Mouse (Mus musculus): ENCODE measurements at regions not wholly inside any gene's neighbourhood (a gene's known extent, or its start where the extent isn't known, plus 50 kb on each side); places are given as distances from the start of the nearest gene placed in this dataset.
A peak's percentile ranks its signal among the peaks of the same experiment; 100 is the strongest.
"Not testable (repeated sequence)": the region's sequence is repeated elsewhere in the genome, so short reads cannot be mapped to it uniquely, and the experiment has no call there.

GRCm38 (mm10) chr15:41973263-41973662 is 1839.1 kb downstream of the 9330182O14Rik start:
- H3K4me2 ChIP-seq (ENCODE audit: low read depth, low read length): no peak overlapping the region
- H3K4me1 ChIP-seq (ENCODE audit: control insufficient read depth, insufficient read depth, low read length): no peaks in the 10 kb centered on the region
- no peak overlapping the region for H3K9ac ChIP-seq (replicated peaks; ENCODE audit: low read depth, low read length)
- no peaks in the 10 kb centered on the region for H3K9me3 ChIP-seq (ENCODE audit: control insufficient read depth, low read length)
- no peak overlapping the region for H3K27ac ChIP-seq (ENCODE audit: low read depth, low read length)
- H3K36me3 ChIP-seq (ENCODE audit: control insufficient read depth, insufficient read depth, low read length): no peaks in the 10 kb centered on the region
- 2% methylated on average over 8 of the region's 8 CpGs for WGBS
- H3K27me3 ChIP-seq (ENCODE audit: control insufficient read depth, insufficient read depth, low read length): no peaks in the 10 kb centered on the region
- peak; percentile 83 for ATAC-seq (ENCODE audit: low read depth)
- no peak overlapping the region for H3K4me3 ChIP-seq (ENCODE audit: low read depth, low read length)

DNA sequence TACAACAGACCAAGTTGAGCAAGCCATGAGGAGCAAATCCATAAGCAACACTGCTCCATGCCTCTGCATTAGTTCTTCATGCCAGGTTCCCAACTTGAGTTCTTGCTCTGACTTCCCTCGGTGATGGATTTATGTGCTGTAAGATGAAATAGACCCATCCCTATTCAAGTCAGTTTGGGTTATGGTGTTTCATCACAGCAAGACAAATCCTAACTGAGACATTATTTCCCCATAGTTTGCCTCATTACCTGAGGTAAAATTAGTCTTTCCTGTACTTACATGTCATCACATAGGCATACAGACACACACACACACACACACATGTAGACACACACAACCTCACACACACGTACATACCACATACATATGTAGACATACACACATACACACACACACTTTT is 1843.0 kb downstream of the 9330182O14Rik start:
- no peaks in the 10 kb centered on the region for H3K36me3 ChIP-seq (ENCODE audit: control insufficient read depth, insufficient read depth, low read length)
- ATAC-seq (ENCODE audit: low read depth): no peak
- no peak overlapping the region for H3K4me3 ChIP-seq (ENCODE audit: low read depth, low read length)
- no peak overlapping the region for H3K27ac ChIP-seq (ENCODE audit: low read depth, low read length)
- no peaks in the 10 kb centered on the region for H3K4me1 ChIP-seq (ENCODE audit: control insufficient read depth, insufficient read depth, low read length)
- H3K9ac ChIP-seq (replicated peaks; ENCODE audit: low read depth, low read length): no peak overlapping the region
- no peaks in the 10 kb centered on the region for H3K9me3 ChIP-seq (ENCODE audit: control insufficient read depth, low read length)
- H3K4me2 ChIP-seq (ENCODE audit: low read depth, low read length): no peak overlapping the region
- no peaks in the 10 kb centered on the region for H3K27me3 ChIP-seq (ENCODE audit: control insufficient read depth, insufficient read depth, low read length)
- 98% methylated on average over 2 of the region's 2 CpGs for WGBS

DNA sequence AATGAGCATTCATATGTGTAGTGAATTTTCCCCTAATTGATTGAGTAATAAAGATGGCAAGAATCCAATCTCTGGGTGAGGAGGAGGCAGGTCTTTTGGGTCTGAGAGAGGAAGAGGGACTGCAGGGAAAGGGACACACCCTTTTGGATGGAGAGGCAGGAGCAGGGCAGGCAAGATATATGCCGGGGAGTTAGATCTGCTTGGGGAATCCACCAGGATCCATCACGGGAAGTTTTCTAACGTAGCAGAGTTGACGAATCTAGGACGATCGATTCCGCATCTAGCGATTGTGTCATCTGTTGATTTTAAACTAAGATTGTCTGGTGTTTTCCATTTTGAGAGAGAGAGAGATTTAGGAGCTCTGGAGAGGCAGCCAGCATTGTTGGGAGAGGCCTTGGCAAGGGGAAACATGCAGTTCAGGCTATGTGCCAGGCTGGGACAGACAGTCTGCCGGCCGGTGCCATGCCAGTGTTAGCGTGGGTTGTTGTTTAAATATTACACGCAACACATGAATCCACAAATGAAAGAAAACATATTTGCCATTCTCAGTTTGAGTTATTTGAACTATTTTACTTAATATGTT is 1843.6 kb downstream of the 9330182O14Rik start:
- Histone ChIP-seq H3K36me3 (ENCODE audit: control insufficient read depth, insufficient read depth, low read length) (no peaks in the 10 kb centered on the region), H3K9ac (replicated peaks; ENCODE audit: low read depth, low read length) (no peak overlapping the region), H3K4me3 (ENCODE audit: low read depth, low read length) (no peak overlapping the region), H3K4me1 (ENCODE audit: control insufficient read depth, insufficient read depth, low read length) (no peaks in the 10 kb centered on the region), H3K9me3 (ENCODE audit: control insufficient read depth, low read length) (no peaks in the 10 kb centered on the region), H3K4me2 (ENCODE audit: low read depth, low read length) (no peak overlapping the region), H3K27me3 (ENCODE audit: control insufficient read depth, insufficient read depth, low read length) (no peaks in the 10 kb centered on the region), H3K27ac (ENCODE audit: low read depth, low read length) (no peak overlapping the region)
- 83% methylated on average over 12 of the region's 12 CpGs for WGBS
- ATAC-seq (ENCODE audit: low read depth): no peak

- Histone ChIP-seq H3K27ac (ENCODE audit: low read depth, low read length) (no peak overlapping the region), H3K4me2 (ENCODE audit: low read depth, low read length) (no peak overlapping the region), H3K9ac (replicated peaks; ENCODE audit: low read depth, low read length) (no peak overlapping the region), H3K36me3 (ENCODE audit: control insufficient read depth, insufficient read depth, low read length) (no peaks in the 10 kb centered on the region), H3K4me3 (ENCODE audit: low read depth, low read length) (no peak overlapping the region), H3K4me1 (ENCODE audit: control insufficient read depth, insufficient read depth, low read length) (no peaks in the 10 kb centered on the region), H3K27me3 (ENCODE audit: control insufficient read depth, insufficient read depth, low read length) (no peaks in the 10 kb centered on the region), H3K9me3 (ENCODE audit: control insufficient read depth, low read length) (no peaks in the 10 kb centered on the region)
- ATAC-seq (ENCODE audit: low read depth): no peak
- WGBS: 83% methylated on average over 6 of the region's 6 CpGs
These were observed 1849.1 kb downstream of the 9330182O14Rik start for GRCm38 (mm10) chr15:41983261-41983660.

DNA sequence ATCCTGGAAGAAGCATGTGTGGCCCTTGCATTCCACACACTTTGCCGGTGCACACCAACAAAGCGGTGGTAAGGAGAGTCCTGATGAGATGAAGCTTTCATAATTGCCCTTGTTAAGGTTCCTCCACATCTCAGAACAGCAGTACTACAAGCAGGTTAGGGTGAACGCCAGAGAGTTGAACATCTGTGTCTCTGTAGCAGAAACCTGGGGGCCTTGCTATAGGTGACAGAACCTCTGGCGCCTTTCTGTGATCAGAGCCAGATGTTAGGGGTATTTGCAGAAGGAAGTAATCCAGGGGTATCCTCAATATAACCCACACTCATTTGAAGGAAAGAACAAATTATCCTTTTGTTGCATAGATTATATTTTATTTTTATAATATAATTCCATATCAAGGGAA is 1850.1 kb downstream of the 9330182O14Rik start:
- H3K36me3 ChIP-seq (ENCODE audit: control insufficient read depth, insufficient read depth, low read length): no peaks in the 10 kb centered on the region
- no peak overlapping the region for H3K27ac ChIP-seq (ENCODE audit: low read depth, low read length)
- WGBS: 91% methylated on average over 4 of the region's 4 CpGs
- no peak for ATAC-seq (ENCODE audit: low read depth)
- no peaks in the 10 kb centered on the region for H3K4me1 ChIP-seq (ENCODE audit: control insufficient read depth, insufficient read depth, low read length)
- H3K4me3 ChIP-seq (ENCODE audit: low read depth, low read length): no peak overlapping the region
- no peak overlapping the region for H3K9ac ChIP-seq (replicated peaks; ENCODE audit: low read depth, low read length)
- H3K4me2 ChIP-seq (ENCODE audit: low read depth, low read length): no peak overlapping the region
- H3K27me3 ChIP-seq (ENCODE audit: control insufficient read depth, insufficient read depth, low read length): no peaks in the 10 kb centered on the region
- H3K9me3 ChIP-seq (ENCODE audit: control insufficient read depth, low read length): no peaks in the 10 kb centered on the region

GRCm38 (mm10) chr15:41986264-41986663 is 1852.1 kb downstream of the 9330182O14Rik start:
- Histone ChIP-seq H3K4me3 (ENCODE audit: low read depth, low read length) (no peak overlapping the region), H3K9me3 (ENCODE audit: control insufficient read depth, low read length) (no peaks in the 10 kb centered on the region), H3K4me1 (ENCODE audit: control insufficient read depth, insufficient read depth, low read length) (no peaks in the 10 kb centered on the region), H3K36me3 (ENCODE audit: control insufficient read depth, insufficient read depth, low read length) (no peaks in the 10 kb centered on the region), H3K27me3 (ENCODE audit: control insufficient read depth, insufficient read depth, low read length) (no peaks in the 10 kb centered on the region), H3K27ac (ENCODE audit: low read depth, low read length) (no peak overlapping the region), H3K9ac (replicated peaks; ENCODE audit: low read depth, low read length) (no peak overlapping the region), H3K4me2 (ENCODE audit: low read depth, low read length) (no peak overlapping the region)
- WGBS: 91% methylated on average over 3 of the region's 3 CpGs
- no peak for ATAC-seq (ENCODE audit: low read depth)

- ATAC-seq (ENCODE audit: low read depth): peak; percentile 41; the same call in 1 of the 2 replicates
- Histone ChIP-seq H3K4me3 (ENCODE audit: low read depth, low read length) (no peak overlapping the region), H3K4me1 (ENCODE audit: control insufficient read depth, insufficient read depth, low read length) (no peaks in the 10 kb centered on the region), H3K27ac (ENCODE audit: low read depth, low read length) (no peak overlapping the region), H3K9me3 (ENCODE audit: control insufficient read depth, low read length) (no peaks in the 10 kb centered on the region), H3K36me3 (ENCODE audit: control insufficient read depth, insufficient read depth, low read length) (no peaks in the 10 kb centered on the region), H3K4me2 (ENCODE audit: low read depth, low read length) (no peak overlapping the region), H3K27me3 (ENCODE audit: control insufficient read depth, insufficient read depth, low read length) (no peaks in the 10 kb centered on the region), H3K9ac (replicated peaks; ENCODE audit: low read depth, low read length) (no peak overlapping the region)
- WGBS: 42% methylated on average over 2 of the region's 2 CpGs
These were observed 1854.9 kb downstream of the 9330182O14Rik start for GRCm38 (mm10) chr15:41989065-41989464.

DNA sequence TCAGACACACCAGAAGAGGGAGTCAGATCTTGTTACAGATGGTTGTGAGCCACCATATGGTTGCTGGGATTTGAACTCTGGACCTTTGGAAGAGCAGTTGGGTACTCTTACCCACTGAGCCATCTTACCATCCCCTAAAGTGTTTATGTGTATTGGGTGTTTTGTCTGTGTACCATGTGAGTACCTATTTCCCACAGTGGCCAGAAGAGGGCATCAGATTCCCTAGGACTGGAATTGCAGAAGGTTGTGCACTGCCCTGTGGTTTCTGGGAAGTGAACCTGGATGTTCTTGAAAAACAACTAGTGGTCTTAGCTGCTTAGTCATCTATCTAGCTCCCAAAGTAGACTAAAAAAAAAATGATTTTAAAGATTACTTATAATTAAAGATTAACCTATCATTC is 1857.7 kb downstream of the 9330182O14Rik start:
- Histone ChIP-seq H3K4me1 (ENCODE audit: control insufficient read depth, insufficient read depth, low read length) (no peaks in the 10 kb centered on the region), H3K27ac (ENCODE audit: low read depth, low read length) (no peak overlapping the region), H3K9ac (replicated peaks; ENCODE audit: low read depth, low read length) (no peak overlapping the region), H3K9me3 (ENCODE audit: control insufficient read depth, low read length) (no peaks in the 10 kb centered on the region), H3K4me2 (ENCODE audit: low read depth, low read length) (no peak overlapping the region), H3K36me3 (ENCODE audit: control insufficient read depth, insufficient read depth, low read length) (no peaks in the 10 kb centered on the region), H3K4me3 (ENCODE audit: low read depth, low read length) (no peak overlapping the region), H3K27me3 (ENCODE audit: control insufficient read depth, insufficient read depth, low read length) (no peaks in the 10 kb centered on the region)
- ATAC-seq (ENCODE audit: low read depth): no peak

- not testable (repeated sequence) for H3K36me3 ChIP-seq (ENCODE audit: control insufficient read depth, insufficient read depth, low read length); H3K9me3 ChIP-seq (ENCODE audit: control insufficient read depth, low read length); H3K27me3 ChIP-seq (ENCODE audit: control insufficient read depth, insufficient read depth, low read length); H3K9ac ChIP-seq (replicated peaks; ENCODE audit: low read depth, low read length); H3K4me3 ChIP-seq (ENCODE audit: low read depth, low read length); H3K4me2 ChIP-seq (ENCODE audit: low read depth, low read length); H3K4me1 ChIP-seq (ENCODE audit: control insufficient read depth, insufficient read depth, low read length); H3K27ac ChIP-seq (ENCODE audit: low read depth, low read length); ATAC-seq (ENCODE audit: low read depth)
- 96% methylated on average over 12 of the region's 12 CpGs for WGBS
These were observed 1898.1 kb downstream of the 9330182O14Rik start for GRCm38 (mm10) chr15:42032286-42032685.

Measured in neural tube, embryonic 14.5 days (tissue).